Mouse (Mus musculus): ENCODE data around the gene Izumo1r.

DNA sequence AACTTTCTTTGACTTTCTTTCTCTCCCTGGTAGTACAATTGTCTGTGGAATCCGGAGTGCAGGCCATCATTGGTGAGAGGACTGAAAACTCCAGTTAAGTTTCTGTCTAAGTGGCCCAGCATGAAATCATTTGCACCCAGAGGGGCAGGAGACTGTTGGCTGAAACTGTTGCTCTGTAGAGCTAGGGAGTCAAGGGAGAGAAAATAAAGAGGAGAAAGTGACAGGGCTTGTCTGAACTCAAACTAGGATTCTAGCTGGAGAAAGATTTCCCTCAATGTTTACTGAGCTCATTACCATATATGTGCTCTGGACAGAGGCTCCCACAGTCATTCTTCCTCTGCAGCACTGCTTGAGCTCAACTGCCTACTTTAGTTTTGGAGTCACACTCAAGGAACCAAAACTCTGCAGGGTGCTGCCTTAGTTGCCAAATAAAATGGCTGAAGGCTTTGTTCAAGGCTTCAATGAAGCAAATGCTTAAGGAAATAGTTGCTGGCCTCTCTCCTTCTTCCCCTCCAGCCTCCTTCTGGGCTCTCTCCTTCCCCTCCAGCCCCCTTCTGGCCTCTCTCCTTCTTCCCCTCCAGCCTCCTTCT is 18.3 kb upstream of the Izumo1r start:
- TF ChIP-seq JUND (conservative IDR thresholded peaks at IDR 0.05; ENCODE audit: low read depth, low read length): no peak
- TF ChIP-seq IRF4 (IDR thresholded peaks at IDR 0.05; ENCODE audit: low read depth, low read length): no peak
- no peak for TF ChIP-seq ZC3H11A (IDR thresholded peaks at IDR 0.05; ENCODE audit: low read depth, low read length)
- no peak for TF ChIP-seq HCFC1 (IDR thresholded peaks at IDR 0.05; ENCODE audit: low read depth, low read length)
- no peak for TF ChIP-seq CHD2 (IDR thresholded peaks at IDR 0.05; ENCODE audit: low read length)
- TF ChIP-seq E2F4 (IDR thresholded peaks at IDR 0.05; ENCODE audit: insufficient replicate concordance, low read depth, low read length): no peak
